Mouse (Mus musculus) CD4-positive helper T cell, adult 2 months (primary cell): ENCODE data around the gene Vmn2r54.
"Not testable (repeated sequence)": the region's sequence is repeated elsewhere in the genome, so short reads cannot be mapped to it uniquely, and the experiment has no call there.

Experiments used
- DNase-seq: peaks from one replicate; pipeline ENCODE4 v3.0.0-alpha.2; 2012; ENCODE audit warnings: low read depth, missing footprints, low spot score

Gene Vmn2r54

DNA sequence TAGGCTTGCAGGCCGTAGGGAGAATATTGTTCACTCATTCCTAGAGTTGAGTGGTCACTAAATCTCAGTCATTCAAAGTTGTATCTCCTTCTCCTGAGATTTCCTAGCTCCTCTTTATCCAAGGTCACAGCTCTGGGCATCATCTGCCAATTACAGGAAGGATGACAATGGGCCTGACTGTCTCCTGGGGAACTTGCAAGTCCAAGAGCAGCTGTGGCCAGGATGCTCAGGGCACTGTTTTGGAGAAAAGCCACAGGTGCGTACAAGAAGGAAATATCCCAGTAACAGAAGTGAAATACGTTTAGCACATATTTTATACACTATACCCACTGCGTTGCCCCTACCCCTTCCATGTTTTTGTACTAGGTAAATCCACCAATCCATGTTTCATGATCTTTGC is at the start of gene Vmn2r54:
TSS of gene Vmn2r54 (minus strand) at position 101 of the 400 bp plus-strand sequence.
- DNase-seq = not testable (repeated sequence)

DNA sequence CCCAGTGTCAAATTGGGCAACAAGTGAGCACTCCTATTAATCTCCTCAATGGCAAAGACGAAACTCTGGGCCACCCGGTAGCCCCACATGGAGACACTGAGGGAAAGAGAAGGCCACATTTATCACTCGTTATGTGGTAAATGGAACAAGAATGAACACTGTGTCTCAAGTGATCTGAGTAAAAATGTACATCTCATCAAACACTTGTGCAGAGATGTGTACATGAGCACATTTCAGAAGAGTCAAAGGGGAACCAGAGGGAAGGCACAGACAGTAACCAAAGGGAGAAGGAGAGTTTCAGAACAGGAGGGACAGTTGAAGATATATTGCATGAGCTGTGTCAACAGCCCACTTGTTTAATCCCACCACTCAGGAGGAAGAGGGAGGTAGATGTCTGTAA is 44.8 kb upstream of the Vmn2r54 start, which contains the start of gene Vmn2r55:
TSS of gene Vmn2r55 (minus strand) at position 101 of the 400 bp plus-strand sequence.
- not testable (repeated sequence) for DNase-seq

DNA sequence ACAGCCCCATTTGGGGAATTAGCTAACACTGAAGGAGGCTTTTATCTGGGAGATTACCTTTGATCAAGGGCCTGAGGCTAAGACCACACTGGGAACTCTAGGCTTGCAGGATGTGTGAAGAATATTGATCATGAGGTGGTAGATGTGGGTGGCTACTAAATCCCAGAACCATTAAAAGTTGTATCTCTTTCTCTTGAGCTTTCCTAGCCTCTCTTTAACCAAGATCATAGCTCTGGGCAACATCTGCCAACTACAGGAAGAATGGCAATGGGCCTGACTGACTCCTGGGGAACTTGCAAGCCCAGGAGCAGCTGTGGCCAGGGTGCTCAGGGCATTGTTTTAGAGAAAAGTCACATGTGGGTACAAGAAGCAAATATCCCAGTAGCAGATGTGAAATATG is 31.4 kb downstream of the Vmn2r54 start, which contains the start of gene Vmn2r53:
TSS of gene Vmn2r53 (minus strand) at position 101 of the 400 bp plus-strand sequence.
- no peak for DNase-seq
